Mouse (Mus musculus): ENCODE measurements at regions not wholly inside any gene's neighbourhood (a gene's known extent, or its start where the extent isn't known, plus 50 kb on each side); places are given as distances from the start of the nearest gene placed in this dataset.

- H3K79me3 ChIP-seq (ENCODE audit: low read depth) = no peaks in the 10 kb centered on the region
- H3K36me3 ChIP-seq (ENCODE audit: control insufficient read depth, insufficient read depth) = no peaks in the 10 kb centered on the region
- no peaks in the 10 kb centered on the region for H3K27me3 ChIP-seq (ENCODE audit: control insufficient read depth, insufficient read depth, insufficient read length)
- H3ac ChIP-seq (ENCODE audit: control insufficient read depth, insufficient read length, low read depth) = no peak overlapping the region
- no peak overlapping the region for H3K4me3 ChIP-seq (ENCODE audit: insufficient read depth, poor library complexity, severe bottlenecking)
- TF ChIP-seq CEBPB (IDR thresholded peaks at IDR 0.05; ENCODE audit: low read depth) = no peak
- TF ChIP-seq MYOG (IDR thresholded peaks at IDR 0.05; ENCODE audit: control insufficient read depth, extremely low read depth, insufficient read length) = no peak
- no peaks in the 10 kb centered on the region for H3K79me2 ChIP-seq (ENCODE audit: control insufficient read depth, insufficient read depth)
Observed at GRCm38 (mm10) chr9:41222346-41223015, 61.0 kb upstream of the Ubash3b start.

GRCm38 (mm10) chr9:41221110-41221790 is 59.8 kb upstream of the Ubash3b start:
- Histone ChIP-seq H3K79me3 (ENCODE audit: low read depth) (no peaks in the 10 kb centered on the region), H3ac (ENCODE audit: control insufficient read depth, insufficient read length, low read depth) (no peak overlapping the region), H3K79me2 (ENCODE audit: control insufficient read depth, insufficient read depth) (no peaks in the 10 kb centered on the region), H3K36me3 (ENCODE audit: control insufficient read depth, insufficient read depth) (no peaks in the 10 kb centered on the region), H3K4me3 (ENCODE audit: insufficient read depth, poor library complexity, severe bottlenecking) (no peak overlapping the region), H3K27me3 (ENCODE audit: control insufficient read depth, insufficient read depth, insufficient read length) (no peaks in the 10 kb centered on the region)
- TF ChIP-seq MYOG (IDR thresholded peaks at IDR 0.05; ENCODE audit: control insufficient read depth, extremely low read depth, insufficient read length) (no peak), MAX (IDR thresholded peaks at IDR 0.05) (no peak), CTCF (IDR thresholded peaks at IDR 0.05; ENCODE audit: control insufficient read depth, insufficient read depth, insufficient read length) (no peak), USF1 (IDR thresholded peaks at IDR 0.05; ENCODE audit: low read depth) (no peak), FOSL1 (IDR thresholded peaks at IDR 0.05; ENCODE audit: insufficient read depth, low read length, poor library complexity, severe bottlenecking) (no peak), MYOD1 (IDR thresholded peaks at IDR 0.05; ENCODE audit: control insufficient read depth, insufficient read length, low read depth) (no peak), CEBPB (IDR thresholded peaks at IDR 0.05; ENCODE audit: low read depth) (no peak)

- H3K27me3 ChIP-seq (ENCODE audit: control insufficient read depth, insufficient read depth, insufficient read length) = no peaks in the 10 kb centered on the region
- H3K4me3 ChIP-seq (ENCODE audit: insufficient read depth, poor library complexity, severe bottlenecking) = no peak overlapping the region
- TF ChIP-seq MAX (IDR thresholded peaks at IDR 0.05) (no peak), CTCF (IDR thresholded peaks at IDR 0.05; ENCODE audit: control insufficient read depth, insufficient read depth, insufficient read length) (no peak), USF1 (IDR thresholded peaks at IDR 0.05; ENCODE audit: low read depth) (no peak), FOSL1 (IDR thresholded peaks at IDR 0.05; ENCODE audit: insufficient read depth, low read length, poor library complexity, severe bottlenecking) (no peak), MYOG (IDR thresholded peaks at IDR 0.05; ENCODE audit: control insufficient read depth, extremely low read depth, insufficient read length) (no peak)
- no peaks in the 10 kb centered on the region for H3K79me3 ChIP-seq (ENCODE audit: low read depth)
- H3K36me3 ChIP-seq (ENCODE audit: control insufficient read depth, insufficient read depth) = no peaks in the 10 kb centered on the region
- H3K79me2 ChIP-seq (ENCODE audit: control insufficient read depth, insufficient read depth) = no peaks in the 10 kb centered on the region
- no peak overlapping the region for H3ac ChIP-seq (ENCODE audit: control insufficient read depth, insufficient read length, low read depth)
Observed at GRCm38 (mm10) chr9:41220105-41220669, 58.7 kb upstream of the Ubash3b start.

DNA sequence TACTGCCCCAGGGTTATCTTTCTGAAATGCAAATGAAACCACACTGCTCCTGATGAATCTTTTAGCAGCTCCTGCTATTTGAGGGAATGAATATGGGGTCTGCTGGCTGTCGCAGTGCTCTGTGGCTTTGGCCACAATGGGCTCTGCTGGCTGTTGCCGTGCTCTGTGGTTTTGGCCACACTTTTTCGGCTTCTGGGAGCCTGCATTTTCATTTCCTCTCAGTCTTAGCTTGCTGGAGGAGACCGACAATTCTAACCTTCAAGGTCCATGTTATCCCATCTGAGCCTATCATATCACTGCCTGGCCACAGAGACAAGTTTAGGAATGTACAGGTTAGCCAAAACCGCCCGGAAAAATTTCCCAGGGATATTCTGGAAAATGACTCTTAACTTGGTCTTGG is 57.2 kb upstream of the Ubash3b start:
- TF ChIP-seq MAX (IDR thresholded peaks at IDR 0.05) (no peak), MYOD1 (IDR thresholded peaks at IDR 0.05; ENCODE audit: control insufficient read depth, insufficient read length, low read depth) (no peak), MYOG (IDR thresholded peaks at IDR 0.05; ENCODE audit: control insufficient read depth, extremely low read depth, insufficient read length) (no peak), FOSL1 (IDR thresholded peaks at IDR 0.05; ENCODE audit: insufficient read depth, low read length, poor library complexity, severe bottlenecking) (no peak), CEBPB (IDR thresholded peaks at IDR 0.05; ENCODE audit: low read depth) (no peak), CTCF (IDR thresholded peaks at IDR 0.05; ENCODE audit: control insufficient read depth, insufficient read depth, insufficient read length) (no peak), USF1 (IDR thresholded peaks at IDR 0.05; ENCODE audit: low read depth) (no peak)
- no peak overlapping the region for H3K4me3 ChIP-seq (ENCODE audit: insufficient read depth, poor library complexity, severe bottlenecking)
- no peaks in the 10 kb centered on the region for H3K27me3 ChIP-seq (ENCODE audit: control insufficient read depth, insufficient read depth, insufficient read length)
- no peaks in the 10 kb centered on the region for H3K36me3 ChIP-seq (ENCODE audit: control insufficient read depth, insufficient read depth)
- H3K79me3 ChIP-seq (ENCODE audit: low read depth) = no peaks in the 10 kb centered on the region
- H3ac ChIP-seq (ENCODE audit: control insufficient read depth, insufficient read length, low read depth) = no peak overlapping the region
- H3K79me2 ChIP-seq (ENCODE audit: control insufficient read depth, insufficient read depth) = no peaks in the 10 kb centered on the region

- TF ChIP-seq CTCF (IDR thresholded peaks at IDR 0.05; ENCODE audit: control insufficient read depth, insufficient read depth, insufficient read length) (no peak), FOSL1 (IDR thresholded peaks at IDR 0.05; ENCODE audit: insufficient read depth, low read length, poor library complexity, severe bottlenecking) (no peak), MYOG (IDR thresholded peaks at IDR 0.05; ENCODE audit: control insufficient read depth, extremely low read depth, insufficient read length) (no peak), MYOD1 (IDR thresholded peaks at IDR 0.05; ENCODE audit: control insufficient read depth, insufficient read length, low read depth) (no peak), MAX (IDR thresholded peaks at IDR 0.05) (no peak), CEBPB (IDR thresholded peaks at IDR 0.05; ENCODE audit: low read depth) (no peak), USF1 (IDR thresholded peaks at IDR 0.05; ENCODE audit: low read depth) (no peak)
- H3K79me3 ChIP-seq (ENCODE audit: low read depth) = no peaks in the 10 kb centered on the region
- H3K79me2 ChIP-seq (ENCODE audit: control insufficient read depth, insufficient read depth) = no peaks in the 10 kb centered on the region
- no peak overlapping the region for H3ac ChIP-seq (ENCODE audit: control insufficient read depth, insufficient read length, low read depth)
- H3K4me3 ChIP-seq (ENCODE audit: insufficient read depth, poor library complexity, severe bottlenecking) = no peak overlapping the region
- no peaks in the 10 kb centered on the region for H3K36me3 ChIP-seq (ENCODE audit: control insufficient read depth, insufficient read depth)
- H3K27me3 ChIP-seq (ENCODE audit: control insufficient read depth, insufficient read depth, insufficient read length) = no peaks in the 10 kb centered on the region
Observed at GRCm38 (mm10) chr9:41216248-41216647, 54.8 kb upstream of the Ubash3b start.

Data from C2C12 (cell line).